Mouse (Mus musculus) gastrocnemius, postnatal 36 days (tissue): ENCODE measurements around the gene Arhgap31. TPM values are rescaled to one million over a fixed set of nuclear protein-coding genes. Genes with fewer than 3 reads are reported as not detected.
A peak's percentile ranks its signal among the peaks of the same experiment; 100 is the strongest.

Experiments
- DNase-seq, 2 experiments: peaks; one replicate each; pipeline ENCODE4 v3.0.0; 2022
- intact Hi-C: fragments of 180-260 bp; cut with DNase I; formaldehyde crosslinking; loops from one replicate; pipeline ENCODE4 v1.15.1; 2025
- long read RNA-seq, 2 experiments: library from polyadenylated mRNA; stranded (forward); transcript quantifications; one replicate each; pipeline ENCODE4 v2.0.0; 2021
- total RNA-seq, 2 experiments: library from RNA; stranded (reverse); gene quantifications; 2 replicates each; pipeline ENCODE4 v1.2.3; 2021

The Arhgap31 gene
- total RNA-seq = 10 to 100 TPM; 12.3 to 12.4 TPM
- long read RNA-seq, experiment 1, partial matches to known transcripts = 1 of 15 reads
- long read RNA-seq, experiment 1, other reads (novel, unspliced or antisense) = 14 of 15 reads
- long read RNA-seq, experiment 2, full-length matches to known transcripts = 2 of 10 reads
- long read RNA-seq, experiment 2, partial matches to known transcripts = 1 of 10 reads
- long read RNA-seq, experiment 2, other reads (novel, unspliced or antisense) = 7 of 10 reads

GRCm38 (mm10) chr16:38712581-38713403, at the start of gene Arhgap31:
Gene Arhgap31 (minus strand): TSS chr16:38713274.
- peak; percentile 81 to 86 for DNase-seq
- intact Hi-C loops = no loop called here

GRCm38 (mm10) chr16:38762401-38762800, 49.3 kb upstream of the Arhgap31 start:
- DNase-seq = no peak
- intact Hi-C loops = no loop called here

- intact Hi-C loops = no loop called here
- no peak for DNase-seq
Observed at GRCm38 (mm10) chr16:38761972-38762371, 48.9 kb upstream of the Arhgap31 start.

GRCm38 (mm10) chr16:38760834-38761375, 47.8 kb upstream of the Arhgap31 start:
- no peak for DNase-seq
- intact Hi-C loops = no loop called here

- intact Hi-C loops = no loop called here
- no peak for DNase-seq
Observed at GRCm38 (mm10) chr16:38760239-38760638, 47.2 kb upstream of the Arhgap31 start.

GRCm38 (mm10) chr16:38758104-38758861, 45.2 kb upstream of the Arhgap31 start:
- intact Hi-C loops = no loop called here
- no peak for DNase-seq

- DNase-seq = no peak
- intact Hi-C loops = no loop called here
Observed at GRCm38 (mm10) chr16:38757626-38758025, 44.6 kb upstream of the Arhgap31 start.

- DNase-seq = no peak
- intact Hi-C loops = no loop called here
Observed at GRCm38 (mm10) chr16:38756572-38756971, 43.5 kb upstream of the Arhgap31 start.

- no peak for DNase-seq
- intact Hi-C loops = no loop called here
Observed at GRCm38 (mm10) chr16:38756177-38756503, 43.1 kb upstream of the Arhgap31 start.

GRCm38 (mm10) chr16:38755452-38756176, 42.5 kb upstream of the Arhgap31 start:
- DNase-seq = no peak
- intact Hi-C loops = no loop called here

GRCm38 (mm10) chr16:38753631-38754030, 40.6 kb upstream of the Arhgap31 start:
- intact Hi-C loops = no loop called here
- DNase-seq = no peak

GRCm38 (mm10) chr16:38750803-38751202, 37.7 kb upstream of the Arhgap31 start:
- intact Hi-C loops = no loop called here
- no peak for DNase-seq

- no peak for DNase-seq
Observed at GRCm38 (mm10) chr16:38743941-38744673, 31.0 kb upstream of the Arhgap31 start.

GRCm38 (mm10) chr16:38742659-38743131, 29.6 kb upstream of the Arhgap31 start:
- intact Hi-C loops = no loop called here

More at GRCm38 (mm10) chr16:38743941-38744673, 31.0 kb upstream of the Arhgap31 start:
- intact Hi-C loops = no loop called here

GRCm38 (mm10) chr16:38742113-38742658, 29.1 kb upstream of the Arhgap31 start, which contains the start of gene B4galt4:
Gene B4galt4 (plus strand): TSS chr16:38742264.
- intact Hi-C loops = no loop called here
- peak; percentile 67 to 69 for DNase-seq

More at GRCm38 (mm10) chr16:38742659-38743131, 29.6 kb upstream of the Arhgap31 start:
- no peak for DNase-seq

- DNase-seq = no peak
- intact Hi-C loops = no loop called here
Observed at GRCm38 (mm10) chr16:38741204-38741903, 28.3 kb upstream of the Arhgap31 start.

GRCm38 (mm10) chr16:38730921-38731320, 17.8 kb upstream of the Arhgap31 start:
- intact Hi-C loops = no loop called here
- DNase-seq = no peak

- no peak for DNase-seq
- intact Hi-C loops = loop anchor here (10.0 kb wide), 2 partner anchors 105 to 195 kb away; no protein-coding TSS in a partner anchor
Observed at GRCm38 (mm10) chr16:38729610-38730288, 16.7 kb upstream of the Arhgap31 start.
